Mouse (Mus musculus) hindbrain, postnatal 0 days (tissue): ENCODE results near the gene Slc38a10. TPM values are rescaled to one million over a fixed set of nuclear protein-coding genes. Genes with fewer than 3 reads are reported as not detected.

Source experiments
- ATAC-seq: fragments of 200-750 bp; cut with Nextera tagmentation; 2 replicates; pipeline ENCODE4 v1.8.0; 2017; ENCODE audit warnings: mild to moderate bottlenecking, moderate TSS enrichment, moderate library complexity
- DNase-seq: peaks from one replicate; pipeline ENCODE4 v3.0.0-alpha.2; 2015; ENCODE audit warnings: low spot score
- H3K27ac ChIP-seq: fragments of 300-500 bp; sonication (generic); 2 replicates; pipeline ENCODE4 v1.5.1; 2014; ENCODE audit warnings: mild to moderate bottlenecking
- H3K27me3 ChIP-seq: fragments of 300-500 bp; sonication (generic); 2 replicates; pipeline ENCODE4 v1.6.1; 2014; ENCODE audit warnings: low read length, mixed read lengths; ENCODE audit not compliant: insufficient read depth
- H3K36me3 ChIP-seq: fragments of 300-500 bp; sonication (generic); 2 replicates; pipeline ENCODE4 v1.6.1; 2014; ENCODE audit warnings: low read length, mixed read lengths; ENCODE audit not compliant: insufficient read depth
- H3K4me1 ChIP-seq: fragments of 300-500 bp; sonication (generic); 2 replicates; pipeline ENCODE4 v1.6.1; 2014; ENCODE audit warnings: antibody characterized with exemption, low read length, mixed read lengths; ENCODE audit not compliant: insufficient read depth
- H3K4me2 ChIP-seq: fragments of 300-500 bp; sonication (generic); 2 replicates; pipeline ENCODE4 v1.6.1; 2014; ENCODE audit warnings: low read depth, mild to moderate bottlenecking, low read length, moderate library complexity, mixed read lengths
- H3K4me3 ChIP-seq: fragments of 300-500 bp; sonication (generic); 2 replicates; pipeline ENCODE4 v1.5.1; 2014; ENCODE audit warnings: low read length
- H3K9ac ChIP-seq: fragments of 300-500 bp; sonication (generic); replicated peaks from 2 replicates; pipeline ENCODE4 v1.6.1; 2014; ENCODE audit warnings: mild to moderate bottlenecking, low read length, moderate library complexity, mixed read lengths
- H3K9me3 ChIP-seq: fragments of 300-500 bp; sonication (generic); 2 replicates; pipeline ENCODE4 v1.6.1; 2016; ENCODE audit warnings: low read length, mixed read lengths
- CTCF ChIP-seq: IDR thresholded peaks from 2 replicates; pipeline ENCODE4 v1.5.1; 2016; ENCODE audit warnings: antibody characterized with exemption, control low read depth, low read depth
- WGBS: fragments of 180-500 bp; shearing (Covaris S2); extraction: QIAGEN DNeasy Blood & Tissue Kit; methylation state at CpG from one replicate; pipeline ENCODE4 v1.1.7; 2014; 5-methylcytosine and 5-hydroxymethylcytosine counted together
- polyA plus RNA-seq: library from polyadenylated mRNA; unstranded; fragments of >200 nt; fragmentation: Nextera tagmentation; extraction: Ambion mirVana; gene quantifications from 2 replicates; pipeline ENCODE4 v1.2.1, GENCODE M21; 2015
- total RNA-seq: library from RNA; depleted of rRNA; stranded (reverse); fragments of >200 nt; gene quantifications from 2 replicates; pipeline ENCODE4 v1.2.3, GENCODE M21; 2014; rRNA removed

Gene Slc38a10
- 167 and 178 TPM in 2 replicates for total RNA-seq
- 95.9 and 101 TPM in 2 replicates for polyA plus RNA-seq

DNA sequence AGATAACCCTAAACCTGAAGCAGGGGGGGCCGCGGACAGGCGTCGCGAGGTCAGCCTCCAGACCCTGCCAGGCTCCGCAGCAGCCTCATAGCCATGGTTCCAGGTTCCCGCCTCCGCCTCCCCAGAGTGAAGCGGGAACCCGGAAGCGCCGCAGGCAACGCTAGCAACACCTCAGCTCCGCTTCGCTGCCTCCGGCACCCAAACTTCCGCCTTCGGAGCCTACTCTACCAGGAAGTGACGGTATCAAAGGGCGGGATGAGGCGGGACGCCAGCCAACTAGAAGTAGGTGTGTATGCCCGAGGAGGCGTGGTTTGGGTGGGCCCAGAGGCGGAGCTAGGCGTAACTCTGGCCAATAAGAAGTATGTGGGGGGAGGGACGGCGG is at the start of gene Slc38a10:
TSS of gene Slc38a10 (minus strand) at position 234 of the 382 bp plus-strand sequence.
- Histone ChIP-seq H3K27me3 (no peaks in the 10 kb centered on the region), H3K9ac (peak within 1 kb of the TSS; percentile 69), H3K4me2 (peak within 1 kb of the TSS; percentile 86), H3K4me3 (peak within 1 kb of the TSS; percentile 86), H3K9me3 (no peaks in the 10 kb centered on the region), H3K27ac (peak within 1 kb of the TSS; percentile 73), H3K36me3 (no peaks in the 10 kb centered on the region), H3K4me1 (peaks cover 10% of the 10 kb centered on the region)
- peak; percentile 100 for DNase-seq
- TF ChIP-seq CTCF, result no peak
- peak; percentile 98 for ATAC-seq
- WGBS, result under 1% methylated on average over 28 of the region's 28 CpGs

DNA sequence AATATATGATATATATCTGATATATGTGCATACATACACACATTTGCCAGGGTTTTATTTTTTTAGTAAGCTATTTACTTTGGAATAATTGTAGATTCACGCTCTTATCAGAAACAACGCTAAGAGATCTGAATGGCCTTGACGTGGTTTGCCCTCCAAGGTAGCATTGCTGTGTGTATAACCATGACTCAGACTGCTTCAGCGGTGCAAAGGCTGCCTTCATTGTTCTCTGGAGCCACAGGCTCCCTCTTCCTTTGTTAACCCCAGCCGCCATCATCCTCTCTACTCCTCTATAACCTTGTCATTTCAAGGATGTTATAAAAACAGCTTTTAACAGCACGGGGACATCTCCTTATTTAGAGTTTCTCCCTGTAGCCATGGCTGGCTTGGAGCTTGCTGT is 49.5 kb upstream of the Slc38a10 start:
- Histone ChIP-seq H3K27ac (no peak overlapping the region), H3K9ac (no peak overlapping the region), H3K27me3 (no peaks in the 10 kb centered on the region), H3K4me2 (no peak overlapping the region), H3K4me3 (no peak overlapping the region), H3K9me3 (no peaks in the 10 kb centered on the region), H3K36me3 (no peaks in the 10 kb centered on the region), H3K4me1 (no peaks in the 10 kb centered on the region)
- DNase-seq, result no peak
- TF ChIP-seq CTCF, result no peak
- ATAC-seq, result no peak
- 63% methylated on average over 6 of the region's 6 CpGs for WGBS

DNA sequence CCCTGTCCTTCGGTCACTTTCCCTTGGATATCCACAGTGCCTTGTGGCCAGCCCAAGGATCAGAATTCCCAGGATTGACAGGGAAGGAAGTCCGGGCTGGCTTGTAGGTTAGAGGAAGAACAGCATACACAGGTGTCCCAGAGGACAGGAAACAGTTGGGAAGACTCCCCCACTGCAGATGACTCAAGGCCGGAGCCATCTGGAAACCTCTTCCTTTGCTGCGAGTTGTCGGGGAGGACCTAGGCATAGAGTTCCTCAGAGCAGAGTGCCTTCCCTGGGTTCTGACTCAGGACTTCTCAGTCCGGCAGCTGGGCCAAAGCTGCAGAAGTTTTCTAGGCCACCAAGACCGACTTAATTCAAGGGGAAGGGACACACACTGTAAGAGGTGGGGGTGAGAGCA is 48.6 kb upstream of the Slc38a10 start:
- Histone ChIP-seq H3K9ac (no peak overlapping the region), H3K27me3 (no peaks in the 10 kb centered on the region), H3K4me3 (no peak overlapping the region), H3K4me2 (no peak overlapping the region), H3K27ac (no peak overlapping the region), H3K9me3 (no peaks in the 10 kb centered on the region), H3K36me3 (no peaks in the 10 kb centered on the region), H3K4me1 (no peaks in the 10 kb centered on the region)
- TF ChIP-seq CTCF, result no peak
- ATAC-seq, result no peak
- 71% methylated on average over 7 of the region's 7 CpGs for WGBS
- DNase-seq, result no peak

DNA sequence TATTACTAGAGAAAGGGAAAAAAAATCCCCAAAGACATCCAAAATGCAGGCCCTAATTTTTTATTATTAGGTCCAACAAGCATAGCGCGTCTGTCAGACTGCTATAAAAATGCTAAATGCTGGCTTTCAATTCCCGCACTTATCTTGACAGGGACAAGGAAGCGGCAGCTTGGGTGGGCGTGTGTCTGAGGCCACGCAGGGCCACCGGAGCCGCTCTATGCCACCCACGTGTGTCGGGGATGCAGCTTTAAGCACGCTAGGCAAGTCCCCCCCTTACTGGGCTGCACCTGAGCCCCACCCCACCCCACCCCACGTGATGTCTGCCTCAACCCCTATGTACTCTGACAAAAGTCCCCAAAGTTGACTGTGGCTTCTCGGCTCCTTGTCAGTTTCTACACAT is 47.7 kb upstream of the Slc38a10 start:
- no peak for DNase-seq
- H3K4me3 ChIP-seq, result no peak overlapping the region
- WGBS, result 34% methylated on average over 13 of the region's 13 CpGs
- no peak for TF ChIP-seq CTCF
- no peaks in the 10 kb centered on the region for H3K4me1 ChIP-seq
- ATAC-seq, result no peak
- H3K27me3 ChIP-seq, result no peaks in the 10 kb centered on the region
- no peaks in the 10 kb centered on the region for H3K9me3 ChIP-seq
- no peak overlapping the region for H3K9ac ChIP-seq
- H3K27ac ChIP-seq, result no peak overlapping the region
- no peaks in the 10 kb centered on the region for H3K36me3 ChIP-seq
- H3K4me2 ChIP-seq, result no peak overlapping the region

DNA sequence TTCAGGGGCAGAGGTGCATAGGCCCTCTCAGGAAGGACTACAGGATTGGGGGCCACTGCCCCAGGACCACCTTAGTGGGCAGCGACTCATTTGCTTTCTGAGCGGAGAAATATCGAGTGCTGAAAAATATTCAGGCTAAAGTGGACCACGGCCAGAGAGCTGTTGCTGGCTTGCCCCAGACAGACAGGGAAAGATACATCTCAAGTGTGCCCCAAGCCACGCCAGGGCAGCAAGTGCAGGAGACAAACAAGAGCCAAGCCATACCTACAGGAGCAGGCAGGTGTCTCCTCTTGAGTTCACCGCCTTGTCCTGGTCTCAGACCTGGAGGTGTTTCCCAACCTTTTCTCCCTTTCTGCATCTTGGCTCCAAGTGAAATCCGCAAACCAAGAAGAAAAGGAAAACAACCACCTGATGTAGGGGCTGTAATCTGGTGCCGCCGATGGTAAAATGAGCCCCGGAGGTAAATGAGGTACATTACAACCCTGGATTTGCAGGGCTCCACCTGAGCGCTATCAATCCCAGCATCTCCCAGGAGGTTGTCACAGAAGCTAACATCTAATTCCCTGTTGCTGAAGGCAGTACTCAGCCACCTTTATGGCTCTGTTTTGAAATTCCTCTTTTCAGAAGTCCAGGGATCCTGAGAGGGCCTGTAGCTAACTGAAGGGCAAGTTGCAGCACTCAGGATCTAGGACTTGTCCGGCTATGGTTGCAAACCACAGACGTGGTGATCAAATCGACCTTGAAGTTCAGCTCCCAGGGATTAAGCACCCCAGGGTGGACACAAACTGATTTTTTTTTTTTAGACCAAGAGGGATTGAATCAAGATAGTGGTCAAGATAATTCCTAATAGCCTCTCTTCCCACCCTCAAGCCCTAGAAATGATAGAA is 39.6 kb upstream of the Slc38a10 start:
- DNase-seq (no peak), ATAC-seq (no peak)
- peak overlapping the region; percentile 96 for H3K4me2 ChIP-seq
- no peaks in the 10 kb centered on the region for H3K36me3 ChIP-seq
- H3K27ac ChIP-seq, result peak overlapping the region; percentile 88
- H3K9me3 ChIP-seq, result no peaks in the 10 kb centered on the region
- peak overlapping the region; percentile 96 for H3K9ac ChIP-seq
- 42% methylated on average over 14 of the region's 14 CpGs for WGBS
- H3K4me3 ChIP-seq, result peak overlapping the region; percentile 69
- 0 out of 2 replicates have a peak, but pooled peaks cover 7% of the 10 kb centered on the region for H3K4me1 ChIP-seq
- no peak for TF ChIP-seq CTCF
- H3K27me3 ChIP-seq, result no peaks in the 10 kb centered on the region

DNA sequence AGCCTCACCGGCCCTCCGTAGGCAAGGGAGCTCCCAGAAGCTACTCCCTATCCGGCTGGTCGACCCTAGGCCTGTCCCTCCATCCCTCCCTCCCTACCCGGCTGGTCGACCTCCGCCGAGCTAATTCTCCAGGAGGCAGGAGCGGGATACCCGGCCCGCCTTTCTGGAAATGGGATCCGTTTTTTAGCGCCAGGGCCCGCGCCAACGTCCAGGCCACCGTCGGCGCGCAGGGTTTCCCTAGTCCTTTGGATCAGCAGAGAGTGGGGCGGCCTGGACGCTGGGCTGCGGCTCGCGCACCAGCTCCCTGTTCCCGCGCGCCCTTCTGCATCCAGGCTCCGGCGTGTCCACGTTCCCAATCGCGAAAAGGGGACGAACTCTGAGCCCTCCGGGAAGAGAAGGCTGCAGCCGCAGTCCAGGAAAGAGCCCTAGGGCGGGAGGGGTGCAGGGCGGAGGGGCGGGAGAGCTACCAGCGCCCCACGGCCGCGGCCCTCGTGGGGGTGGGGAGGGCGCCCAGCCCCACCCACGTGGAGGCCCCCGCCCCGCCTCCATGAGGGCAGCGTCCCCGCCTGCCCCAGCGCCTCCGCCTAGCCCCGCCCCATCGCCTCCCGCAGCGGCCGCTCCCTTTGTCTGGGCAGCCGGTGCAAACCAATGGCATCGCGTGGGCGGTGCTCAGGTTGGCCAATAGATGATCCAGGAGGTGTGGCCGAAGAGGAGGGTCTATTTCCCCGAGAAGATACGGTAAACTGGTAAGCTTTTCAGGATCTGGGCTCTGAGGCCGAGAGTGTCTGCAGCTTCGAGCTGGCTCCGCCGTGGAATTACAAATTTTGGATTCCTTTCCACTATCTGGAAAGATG is 38.5 kb upstream of the Slc38a10 start:
- Histone ChIP-seq H3K4me1 (peaks cover 16% of the 10 kb centered on the region), H3K36me3 (no peaks in the 10 kb centered on the region), H3K27ac (peak overlapping the region; percentile 88), H3K27me3 (no peaks in the 10 kb centered on the region), H3K9ac (peak overlapping the region; percentile 96), H3K9me3 (no peaks in the 10 kb centered on the region), H3K4me3 (peak overlapping the region; percentile 69), H3K4me2 (peak overlapping the region; percentile 96)
- WGBS, result under 1% methylated on average over 57 of the region's 68 CpGs
- TF ChIP-seq CTCF, result no peak
- DNase-seq (peak; percentile 99), ATAC-seq (peak; percentile 96)
